Mouse (Mus musculus): Measurements from ENCODE around the gene Gkn1.

DNA sequence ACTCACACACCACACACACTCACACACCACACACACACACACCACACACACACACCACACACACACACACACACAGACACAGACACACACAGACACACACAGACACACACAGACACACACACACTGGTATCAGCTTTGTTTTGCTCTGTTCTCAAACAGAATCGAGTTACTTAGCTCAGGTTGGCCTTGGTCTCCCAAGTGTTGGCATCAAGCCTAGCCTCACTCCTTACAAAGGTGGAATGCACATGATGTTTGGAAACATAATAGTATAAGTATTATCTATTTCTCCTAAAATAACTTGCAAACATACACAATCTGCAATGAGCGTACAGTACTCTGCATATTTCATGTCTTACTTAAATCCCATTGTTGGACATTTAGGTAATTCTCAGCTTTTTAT is 18.4 kb downstream of the Gkn1 start:
- no peak for TF ChIP-seq POLR2A (IDR thresholded peaks at IDR 0.05; ENCODE audit: insufficient read depth, low read length)
- TF ChIP-seq CTCF (IDR thresholded peaks at IDR 0.05; ENCODE audit: low read depth, low read length), result no peak

Data from ES-Bruce4 (cell line).